Mouse (Mus musculus): Measurements from ENCODE around the gene C2.
"Not testable (repeated sequence)": the region's sequence is repeated elsewhere in the genome, so short reads cannot be mapped to it uniquely, and the experiment has no call there.

The C2 gene

DNA sequence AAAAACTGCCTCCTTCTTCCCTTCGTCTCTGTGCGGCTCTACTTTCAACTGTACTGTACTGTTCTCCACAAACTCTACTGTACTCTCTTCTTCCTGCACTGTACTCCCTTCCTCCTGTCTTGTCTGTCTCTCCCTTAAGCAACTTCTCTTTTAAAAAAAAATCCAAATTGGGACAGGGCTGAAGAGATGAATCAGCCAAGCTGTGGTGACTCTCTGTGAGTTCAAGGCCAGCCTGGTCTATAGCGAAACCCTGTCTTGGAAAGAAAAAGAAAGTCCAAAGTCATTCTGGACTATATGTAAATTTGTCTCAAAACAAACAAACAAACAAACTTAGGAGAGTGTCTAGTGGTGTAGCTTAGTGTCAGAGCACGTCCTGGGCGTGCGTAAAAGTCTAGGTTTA lies 23.7 kb downstream of the C2 start:
- no peak for DNase-seq

DNA sequence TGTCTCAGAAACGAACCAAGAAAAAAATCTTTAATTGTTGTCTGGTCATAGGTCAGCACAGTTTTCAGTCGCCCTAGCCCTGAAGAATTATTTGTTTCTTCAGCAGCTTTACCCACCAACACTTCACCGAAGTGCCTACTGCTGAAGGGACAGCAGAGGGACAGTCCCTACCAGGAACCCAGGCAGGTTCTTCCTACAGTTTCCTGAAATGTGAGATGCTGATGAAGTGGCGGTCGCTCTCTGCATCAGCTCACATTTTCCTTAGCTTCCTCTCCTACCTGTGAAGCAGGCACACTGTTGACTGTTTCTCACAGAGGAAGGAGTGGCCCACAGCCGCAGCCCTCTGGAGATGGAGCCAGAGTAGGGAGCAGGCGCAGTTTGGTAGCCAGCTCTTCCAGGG lies 32.1 kb downstream of the C2 start:
- no peak for DNase-seq

DNA sequence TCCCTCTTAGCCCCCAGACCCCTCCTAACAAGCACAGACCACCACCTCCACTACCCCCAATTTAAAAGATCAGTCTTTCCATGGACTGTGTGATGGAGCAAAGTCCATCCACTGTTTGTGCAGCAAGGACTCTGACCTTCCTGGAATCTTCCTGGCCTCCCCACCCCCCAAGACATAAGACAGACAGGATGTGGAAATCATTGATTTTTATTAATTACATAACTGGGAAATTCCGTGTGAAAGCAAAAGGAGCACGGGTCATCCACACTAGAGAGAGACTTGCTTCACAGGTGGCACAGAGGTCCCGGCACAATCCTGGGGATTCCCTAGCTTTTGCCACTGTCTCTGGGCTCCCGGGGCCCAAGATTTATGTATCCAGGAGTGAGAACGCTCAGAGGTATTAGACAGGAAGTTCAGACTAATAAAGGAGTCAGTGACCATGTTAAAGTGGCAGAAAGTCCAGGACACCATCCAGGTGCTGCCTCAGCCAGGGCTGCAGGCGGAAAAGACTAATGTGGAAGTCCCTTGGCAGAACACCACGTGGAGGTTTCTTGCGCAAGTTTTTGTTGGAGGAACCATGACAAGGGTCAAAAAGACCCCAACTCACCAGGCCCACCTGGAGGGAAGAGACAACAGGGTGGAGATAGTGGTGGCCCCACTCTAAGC lies 35.5 kb downstream of the C2 start, which contains the start of gene Cfb:
Gene Cfb (minus strand): TSS at position 103 of the 666 bp plus-strand sequence.
- no peak for DNase-seq

DNA sequence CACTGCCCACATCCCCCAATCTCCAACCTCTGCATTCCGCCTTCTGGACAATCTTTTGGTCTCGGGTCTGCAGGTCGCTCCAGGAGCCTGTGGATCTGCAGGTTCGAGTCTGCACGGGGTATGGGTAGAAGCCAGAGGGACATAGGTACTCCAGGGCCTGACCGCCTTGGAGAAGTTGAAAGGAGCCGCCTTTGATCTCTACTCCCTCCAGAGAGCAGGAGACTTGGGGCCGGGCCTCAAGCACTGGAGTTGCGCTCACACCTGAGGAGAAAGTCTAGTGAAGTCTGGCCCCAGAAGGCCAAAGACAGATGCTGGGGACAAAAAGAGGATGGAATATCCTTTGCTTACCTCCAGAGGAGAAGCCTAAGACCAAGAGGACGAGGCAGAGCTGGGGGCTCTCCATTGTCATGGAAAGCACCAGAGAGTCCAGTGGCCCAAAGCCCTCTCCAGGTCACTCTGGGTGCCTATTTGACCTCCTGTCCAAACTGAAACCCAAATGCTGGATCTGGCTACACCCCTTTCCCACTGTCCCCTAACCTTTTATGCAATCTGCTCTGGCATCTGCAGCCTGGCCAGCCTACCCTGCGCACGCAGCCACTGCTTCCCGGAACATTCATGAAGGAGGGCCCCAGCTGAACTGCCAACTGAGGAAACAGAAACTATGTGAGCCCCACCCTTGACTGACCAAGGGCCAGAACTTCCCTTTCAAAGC lies 36.2 kb downstream of the C2 start:
- no peak for DNase-seq

DNA sequence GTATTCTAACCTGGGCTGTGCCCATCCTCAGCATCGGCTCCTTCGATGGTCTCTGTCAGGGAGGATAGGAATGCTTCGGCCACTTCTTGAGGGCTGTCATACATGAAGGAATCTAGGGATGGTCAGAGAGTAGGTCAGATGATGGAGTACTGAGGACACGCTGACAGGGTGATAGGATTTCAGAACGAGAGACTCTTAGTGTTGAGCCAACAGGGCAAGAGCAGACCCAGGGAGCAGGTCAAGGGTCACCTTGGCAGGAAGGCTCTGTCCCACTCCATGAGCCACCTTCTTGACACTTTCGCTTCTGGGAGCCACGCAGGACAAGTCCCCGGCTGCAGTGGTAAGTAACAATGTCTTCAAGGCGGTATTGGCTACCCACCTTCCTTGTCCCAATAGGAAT lies 37.6 kb downstream of the C2 start:
- DNase-seq, result no peak

DNA sequence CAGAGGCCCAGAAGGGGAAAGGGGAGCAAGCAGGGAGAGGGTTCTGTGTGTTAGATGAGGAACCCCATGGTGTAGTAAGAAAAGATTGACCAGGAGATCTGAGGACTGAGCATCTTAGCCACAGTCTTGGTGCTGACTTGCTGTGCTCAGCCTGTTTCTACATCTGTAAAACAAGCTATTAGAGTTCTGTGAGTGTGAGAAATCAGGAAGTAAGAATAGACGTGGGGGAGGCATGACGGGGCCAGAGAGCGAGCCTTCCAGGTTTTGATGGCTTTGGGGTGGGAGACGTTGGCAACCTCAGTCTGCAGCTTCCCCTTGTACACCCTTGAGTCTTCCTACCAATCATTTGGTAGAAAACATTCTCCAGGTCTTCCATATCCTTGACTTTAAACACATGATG lies 39.4 kb downstream of the C2 start:
- no peak for DNase-seq

DNA sequence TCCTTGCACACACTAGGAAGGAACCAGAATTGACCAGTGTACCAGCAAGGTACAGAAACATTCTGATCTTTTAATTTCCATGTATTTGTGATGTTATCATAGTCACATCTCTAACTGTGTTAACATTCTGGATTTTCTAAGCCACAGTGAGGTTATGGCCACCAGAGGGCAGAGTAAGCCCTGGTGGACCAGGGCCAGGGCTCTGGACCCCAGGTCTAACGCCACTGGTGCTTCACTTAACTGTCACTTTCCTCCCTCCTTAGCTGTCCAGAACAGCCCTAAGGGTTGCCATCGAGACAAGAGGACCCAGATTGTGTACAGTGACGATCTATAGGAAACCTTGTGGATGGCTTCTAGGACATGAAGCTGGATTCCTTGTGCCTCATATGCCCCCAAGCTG lies 42.2 kb downstream of the C2 start:
- DNase-seq, result peak; percentile 61

DNA sequence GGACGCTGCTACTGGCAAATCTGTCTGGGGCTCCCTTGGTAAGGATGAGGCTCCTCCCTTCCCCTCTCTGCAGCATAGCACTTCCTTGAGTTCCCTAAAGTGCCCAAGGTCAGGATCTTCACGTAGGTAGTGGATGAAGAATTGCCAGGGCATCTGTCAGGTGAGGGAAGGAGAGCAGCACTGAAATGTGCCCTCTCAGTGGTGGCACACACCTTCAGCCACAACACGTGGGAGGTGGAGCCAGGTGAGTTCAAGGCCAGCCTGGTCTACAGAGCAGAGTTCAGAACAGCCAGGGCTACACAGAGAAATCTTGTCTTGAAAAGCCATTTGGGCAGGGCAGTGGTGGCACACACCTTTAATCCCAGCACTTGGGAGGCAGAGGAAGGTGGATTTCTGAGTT lies 43.3 kb downstream of the C2 start:
- DNase-seq, result no peak

DNA sequence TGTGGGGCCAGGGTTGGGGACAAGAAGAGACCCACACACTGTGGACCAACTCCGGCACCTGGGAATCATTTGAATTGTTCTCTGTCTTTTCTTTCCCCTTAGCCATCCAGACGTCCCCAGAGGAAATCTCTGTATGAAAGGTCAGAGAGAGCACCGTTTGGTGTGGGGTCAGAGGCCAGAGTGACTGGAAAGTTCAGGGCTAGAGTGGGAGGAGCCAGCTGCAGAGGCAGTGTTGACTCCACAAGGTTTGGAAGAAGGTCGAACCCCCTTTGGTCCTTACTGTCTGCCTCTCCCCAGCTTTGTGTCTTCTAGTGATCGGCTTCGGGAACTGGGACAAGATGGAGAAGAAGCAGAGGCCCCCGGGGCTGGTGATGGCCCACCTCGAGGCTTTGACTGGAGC lies 44.6 kb downstream of the C2 start:
- DNase-seq, result no peak

DNA sequence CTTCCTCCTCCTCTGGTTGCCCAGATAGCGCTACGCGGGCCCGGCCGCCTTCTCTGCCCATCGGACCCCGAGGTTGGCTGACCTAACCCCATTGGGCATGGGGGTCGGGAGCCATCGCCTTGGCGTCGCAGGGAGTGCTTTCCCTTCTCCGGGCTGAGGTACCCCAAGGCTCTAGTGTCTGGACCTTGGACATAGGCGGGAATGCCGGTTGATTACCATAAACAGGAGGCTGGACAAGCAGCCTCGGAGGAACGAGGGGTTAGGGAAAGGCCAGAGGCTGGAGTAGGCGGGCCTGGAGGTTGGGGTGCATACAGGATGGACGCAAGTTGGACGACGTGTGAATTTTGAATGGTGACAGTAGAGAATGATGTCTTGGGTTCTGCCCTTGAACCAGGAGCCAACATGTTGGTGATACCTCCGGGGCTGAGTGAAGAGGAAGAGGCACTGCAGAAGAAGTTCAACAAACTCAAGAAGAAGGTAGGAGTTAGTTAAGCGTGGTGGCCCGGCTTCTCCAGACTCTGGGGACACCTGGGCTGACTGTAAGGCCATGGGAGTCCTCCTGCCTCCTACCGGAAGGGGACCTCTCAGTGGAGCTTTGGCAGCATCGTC lies 47.4 kb downstream of the C2 start:
- no peak for DNase-seq

DNA sequence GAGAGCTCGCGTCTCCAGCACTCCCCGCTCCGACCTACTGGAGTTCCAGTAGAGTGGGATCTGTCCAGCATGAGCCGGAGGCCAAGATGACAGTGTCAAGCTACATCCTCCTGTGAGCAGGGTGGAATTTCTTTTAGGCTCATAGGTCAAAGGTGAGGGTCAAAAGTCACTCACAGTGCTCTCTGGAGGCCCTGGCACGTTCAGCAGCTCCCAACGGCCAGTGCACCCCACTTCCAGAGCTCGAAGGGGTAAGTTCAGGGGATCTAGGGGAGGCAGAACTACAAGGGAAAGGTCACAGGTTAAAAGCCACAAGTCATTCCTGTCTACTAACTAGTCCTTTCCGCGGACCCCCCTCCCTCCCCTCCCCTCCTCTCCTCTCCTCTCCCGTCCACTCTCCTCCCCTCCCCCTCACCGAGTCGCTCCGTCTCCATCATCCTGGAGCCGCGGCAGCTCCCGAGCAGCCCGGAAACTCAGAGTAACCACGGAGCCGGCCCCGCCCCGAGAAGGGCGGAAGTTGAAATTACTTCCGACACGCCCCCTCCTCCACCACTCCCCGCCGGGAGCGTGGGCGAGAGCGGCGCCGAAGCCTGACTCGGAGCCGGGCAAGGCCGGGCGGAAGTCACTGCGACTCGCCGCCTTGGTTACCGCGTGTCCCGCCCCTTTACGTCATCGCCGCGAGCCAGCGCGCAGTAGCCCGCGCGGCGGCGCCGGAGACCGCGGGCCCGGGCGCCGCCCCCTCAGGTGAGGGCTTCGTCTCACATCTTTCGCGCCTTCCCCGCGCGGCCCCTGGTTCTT lies 48.1 kb downstream of the C2 start, which contains the start of the genes Skiv2l and Nelfe:
Gene Skiv2l (minus strand): TSS at position 489 of the 795 bp plus-strand sequence.
Gene Nelfe (plus strand): TSS at position 670 of the 795 bp plus-strand sequence.
- DNase-seq, result peak; percentile 98

DNA sequence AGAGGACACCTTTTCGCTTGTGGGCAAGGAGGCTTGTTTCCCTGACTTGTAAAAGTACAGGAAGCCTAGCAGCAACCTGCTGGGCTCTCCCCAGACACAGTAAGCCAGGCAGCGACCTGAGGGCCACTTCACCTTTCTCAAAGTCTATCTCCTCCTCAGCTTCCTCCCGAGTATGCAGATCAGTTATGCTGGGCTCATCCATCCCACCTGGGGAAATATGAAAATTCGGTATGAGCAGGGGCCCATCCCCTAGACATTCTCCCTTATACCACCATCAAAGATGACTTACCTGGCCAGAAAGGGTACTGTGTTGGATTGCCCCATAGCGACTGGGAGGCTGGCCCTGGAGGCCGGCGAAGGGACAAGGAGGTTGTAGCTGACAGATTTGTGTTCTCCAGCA lies 50.5 kb downstream of the C2 start:
- no peak for DNase-seq

DNA sequence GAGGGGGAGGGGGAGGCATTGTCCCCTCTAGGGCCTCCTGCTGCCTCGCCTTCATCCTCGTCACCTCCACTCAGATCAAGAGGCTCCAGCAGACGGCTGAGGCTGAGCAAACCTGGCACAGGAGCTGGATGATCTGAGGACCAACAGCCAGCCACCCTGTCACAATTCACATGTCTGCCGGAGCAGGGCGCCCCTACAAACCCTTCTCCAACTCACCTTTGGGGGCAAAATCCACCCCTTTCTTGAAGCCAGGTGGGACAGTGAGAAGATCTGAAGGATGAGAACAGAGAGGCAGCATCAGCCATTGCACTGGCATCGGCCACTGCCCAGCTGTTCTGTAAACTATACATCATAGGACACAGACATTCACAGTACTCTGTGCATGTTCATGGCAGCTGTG lies 50.9 kb downstream of the C2 start:
- no peak for DNase-seq

DNA sequence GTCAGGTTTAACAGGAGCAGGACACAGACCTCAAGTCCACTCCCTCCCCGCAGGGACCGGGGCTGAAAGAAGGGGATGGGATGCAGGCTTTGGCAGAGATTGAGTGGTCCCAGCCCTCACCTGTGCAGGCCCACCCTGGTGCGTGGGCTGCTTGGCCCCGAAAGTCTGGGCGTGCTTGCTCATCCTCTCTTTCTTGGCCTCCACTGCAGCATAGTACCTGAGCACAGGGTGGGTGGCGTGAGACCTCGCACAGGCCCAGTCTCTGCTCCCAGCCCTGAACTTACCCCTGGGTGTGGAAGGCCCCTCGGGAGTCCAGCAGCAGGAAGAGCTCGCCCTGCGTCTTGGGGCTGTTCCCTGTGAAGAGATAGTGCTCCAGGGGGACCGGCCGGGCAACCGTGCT lies 53.2 kb downstream of the C2 start:
- DNase-seq, result no peak

DNA sequence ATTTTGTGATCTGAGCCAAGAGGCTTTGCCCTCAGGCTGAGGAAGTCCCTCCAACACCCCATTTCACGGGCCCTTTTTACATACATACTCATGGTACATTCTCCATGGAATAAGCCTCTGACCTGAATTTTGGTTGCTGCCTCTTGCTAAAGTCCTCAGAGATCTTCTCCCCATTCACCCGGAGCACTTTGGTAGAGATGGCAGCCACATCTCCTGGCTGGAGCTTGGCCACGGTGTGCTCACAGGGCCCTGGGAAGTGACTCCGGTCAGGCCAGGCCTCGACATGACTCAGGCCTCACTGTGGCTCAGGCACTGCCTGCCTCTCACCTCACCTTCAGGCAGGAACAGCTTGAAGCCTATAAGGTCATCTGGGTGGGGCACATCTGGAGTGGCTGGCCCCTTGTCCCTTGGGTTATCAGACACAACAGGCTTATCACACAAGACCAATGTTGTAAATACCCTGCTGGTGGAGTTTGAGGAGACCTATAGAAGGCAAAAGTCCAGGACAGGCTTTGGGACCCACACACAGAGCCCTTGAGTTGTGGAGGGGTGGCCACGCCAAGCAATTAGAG lies 57.2 kb downstream of the C2 start:
- DNase-seq, result no peak

DNA sequence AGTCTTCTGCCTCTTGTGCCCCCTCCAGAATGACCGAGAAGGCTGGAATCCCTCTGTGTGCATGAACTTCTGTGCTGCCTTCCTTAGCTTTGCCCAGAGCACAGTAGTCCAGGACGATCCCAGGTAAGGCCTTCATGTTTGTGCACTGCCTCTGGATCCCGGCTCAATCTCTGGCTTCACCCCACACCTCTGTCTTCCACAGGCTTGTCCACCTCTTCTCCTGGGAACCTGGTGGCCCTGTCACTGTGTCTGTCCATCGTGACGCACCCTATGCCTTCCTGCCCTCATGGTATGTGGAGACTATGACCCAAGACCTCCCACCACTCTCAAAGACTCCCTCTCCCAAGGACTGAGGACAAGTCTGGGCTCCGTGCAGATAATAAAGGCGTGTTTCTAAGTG lies 59.3 kb downstream of the C2 start:
- no peak for DNase-seq

DNA sequence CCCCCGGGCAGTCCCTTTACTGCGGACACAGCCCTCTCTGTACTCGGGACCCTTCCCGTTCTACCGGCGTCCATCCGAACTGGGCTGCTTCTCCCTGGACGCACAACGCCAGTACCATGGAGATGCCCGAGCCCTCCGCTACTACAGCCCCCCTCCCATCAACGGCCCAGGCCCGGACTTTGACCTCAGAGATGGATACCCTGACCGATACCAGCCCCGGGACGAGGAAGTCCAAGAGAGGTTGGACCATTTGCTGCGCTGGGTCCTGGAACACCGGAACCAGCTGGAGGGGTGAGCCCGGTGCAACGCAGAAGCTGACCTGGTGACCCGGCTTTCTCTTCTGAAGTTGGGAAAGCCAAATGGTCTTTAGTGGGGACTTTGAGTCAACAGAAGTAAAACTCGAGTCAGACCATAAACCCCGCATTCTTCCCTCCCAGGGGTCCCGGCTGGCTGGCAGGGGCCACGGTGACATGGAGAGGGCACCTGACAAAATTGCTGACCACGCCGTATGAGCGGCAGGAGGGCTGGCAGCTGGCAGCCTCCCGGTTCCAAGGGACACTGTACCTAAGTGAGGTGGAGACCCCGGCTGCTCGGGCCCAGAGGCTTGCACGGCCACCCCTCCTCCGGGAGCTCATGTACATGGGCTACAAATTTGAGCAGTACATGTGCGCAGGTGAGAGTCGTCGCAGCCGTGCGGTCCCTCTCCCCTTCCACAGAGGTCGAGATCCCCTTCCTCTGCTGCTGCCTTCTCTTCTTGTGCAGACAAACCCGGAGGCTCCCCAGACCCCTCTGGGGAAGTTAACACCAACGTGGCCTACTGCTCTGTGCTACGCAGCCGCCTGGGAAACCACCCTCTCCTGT lies 60.4 kb downstream of the C2 start:
- no peak for DNase-seq

DNA sequence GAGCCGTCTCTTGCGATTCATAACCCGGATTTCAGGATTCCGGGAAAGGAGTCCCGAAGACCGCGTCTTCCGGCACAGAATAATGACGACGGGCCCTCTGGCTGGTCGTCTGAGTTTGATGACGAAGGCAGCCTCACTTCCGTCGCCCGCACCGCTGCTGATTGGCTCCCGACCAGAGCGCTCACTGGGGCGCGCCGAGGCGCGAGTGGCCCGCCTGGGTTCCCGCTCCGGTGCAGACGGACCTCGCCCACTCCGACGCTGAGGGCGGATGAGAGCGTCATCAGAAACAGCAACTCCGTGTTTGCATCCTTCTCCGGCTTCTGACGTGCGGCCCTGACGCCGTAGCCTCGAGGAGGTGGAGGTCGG lies 61.2 kb downstream of the C2 start, which contains the start of the genes Stk19 and Dxo:
Gene Stk19 (minus strand): TSS at position 90 of the 366 bp plus-strand sequence.
Gene Dxo (plus strand): TSS at position 164 of the 366 bp plus-strand sequence.
- DNase-seq, result peak; percentile 98

DNA sequence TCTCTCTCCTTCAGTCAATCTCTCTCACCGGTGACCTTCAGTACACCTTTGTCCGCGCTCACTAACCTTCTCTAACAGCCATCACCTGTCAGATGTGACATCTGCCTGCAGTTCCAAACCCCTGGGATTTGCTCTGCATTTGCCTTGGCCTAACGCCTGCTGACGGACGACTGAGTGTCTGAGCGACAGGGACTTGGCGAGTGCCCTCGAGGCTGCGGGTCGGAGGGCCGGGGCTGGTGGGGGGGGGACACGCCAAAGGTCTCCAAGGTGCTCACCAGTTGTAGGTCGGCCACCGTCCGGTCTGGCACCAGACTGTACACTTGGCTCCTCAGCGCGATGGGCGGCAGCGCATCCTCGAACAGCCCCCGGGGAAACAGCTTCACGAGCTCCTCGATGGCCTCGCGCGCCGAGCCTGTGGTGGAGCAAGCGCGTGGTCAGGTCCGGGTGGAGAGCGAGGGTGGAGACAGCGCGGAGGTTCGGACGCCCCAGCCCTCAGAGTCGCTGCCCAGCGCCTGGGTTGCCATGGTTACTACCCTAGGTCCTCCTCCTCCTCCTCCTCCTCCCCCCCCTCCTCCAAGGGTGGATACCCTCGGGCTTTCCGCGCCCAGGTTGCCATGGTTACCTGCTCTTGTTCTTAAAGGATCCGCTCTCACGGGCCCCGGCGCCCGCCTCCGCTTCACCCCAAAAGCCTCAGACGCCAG lies 61.8 kb downstream of the C2 start:
- no peak for DNase-seq

DNA sequence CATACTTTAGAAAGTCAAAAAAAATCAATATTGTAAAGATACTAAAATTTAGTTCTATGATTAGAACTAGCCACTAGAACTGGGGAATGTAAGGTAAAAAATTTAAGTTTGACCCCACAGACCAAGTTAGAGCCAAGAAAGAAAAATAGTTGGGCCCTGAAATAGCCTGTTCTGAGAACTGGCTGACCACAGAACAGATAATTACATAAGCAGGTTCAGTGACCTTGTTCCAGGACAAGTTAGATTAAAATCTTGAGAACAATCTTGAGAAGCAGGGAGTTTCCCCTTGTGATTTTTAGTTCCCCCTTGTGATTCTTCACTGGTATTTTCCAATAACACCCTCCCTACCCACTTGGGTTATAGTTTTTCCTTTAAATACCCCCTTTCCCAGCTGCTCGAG lies 67.3 kb downstream of the C2 start:
- not testable (repeated sequence) for DNase-seq

DNA sequence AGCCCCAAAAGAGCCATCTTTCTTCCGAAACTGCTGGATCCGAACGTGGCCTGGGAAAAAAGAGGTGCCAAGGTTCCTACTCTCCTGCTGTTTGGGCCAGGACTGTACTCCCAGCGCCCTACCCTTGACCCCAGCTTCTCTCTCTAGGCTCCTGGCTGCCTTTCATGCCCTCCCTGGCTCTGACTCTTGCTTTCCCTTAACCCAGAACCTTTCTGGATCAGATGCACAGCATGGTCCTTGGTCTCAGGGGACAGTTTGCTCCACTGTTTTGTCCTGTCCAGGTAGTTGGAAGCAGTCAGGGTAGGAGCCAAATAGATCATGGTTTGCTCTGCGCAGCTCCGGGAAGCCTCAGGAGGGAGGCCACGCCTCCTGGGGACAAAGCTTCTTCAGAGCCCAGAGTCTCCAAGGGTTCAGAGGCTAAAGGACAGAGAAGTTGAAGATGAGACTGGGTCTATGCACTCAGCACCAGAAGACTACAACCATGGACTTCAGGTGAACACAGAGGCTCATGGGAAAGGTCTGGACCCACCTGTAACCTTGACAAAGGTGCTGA lies 83.2 kb downstream of the C2 start:
- DNase-seq, result no peak

All from retina, postnatal 1 day (tissue).